Comparison of ENCODE assay signal across 8 mouse cellular contexts in genomic region chr15:99259730-99260252, GRCm38 (mm10). TPM values are rescaled to one million over a fixed set of nuclear protein-coding genes. Genes with fewer than 3 reads are reported as not detected.
A peak's percentile ranks its signal among the peaks of the same experiment; 100 is the strongest.
DNase-seq lines count a peak whose midpoint lies in the region; ATAC-seq and TF ChIP-seq lines count a peak whose summit lies in the region.

No protein-coding gene starts in this region.

- TF ChIP-seq CTCF in G1E (IDR thresholded peaks at IDR 0.05; ENCODE audit: low read depth, low read length): no peak

- peak overlapping the region; percentile 34 for H3K27ac ChIP-seq in forebrain, embryonic 15.5 days (replicated peaks)

- peak overlapping the region; percentile 37 for H3K4me2 ChIP-seq in forebrain, embryonic 15.5 days (replicated peaks)

- peaks cover 17% of the 10 kb centered on the region for H3K4me1 ChIP-seq in G1E (ENCODE audit: insufficient read depth, low read depth, low read length)
- peaks cover 8% of the 10 kb centered on the region for H3K4me1 ChIP-seq in forebrain, embryonic 15.5 days

- no peaks in the 10 kb centered on the region for H3K9me3 ChIP-seq in G1E (replicated peaks)
- no peaks in the 10 kb centered on the region for H3K9me3 ChIP-seq in forebrain, embryonic 15.5 days

- H3K27me3 ChIP-seq in G1E (ENCODE audit: insufficient read depth, low read length): no peaks in the 10 kb centered on the region
- H3K27me3 ChIP-seq in forebrain, embryonic 15.5 days: no peaks in the 10 kb centered on the region

- H3K36me3 ChIP-seq in G1E (replicated peaks): peaks cover 4% of the 10 kb centered on the region
- H3K36me3 ChIP-seq in forebrain, embryonic 15.5 days: no peaks in the 10 kb centered on the region

- H3K9ac ChIP-seq in forebrain, embryonic 15.5 days (replicated peaks): no peak overlapping the region

- peak; percentile 54 for DNase-seq in G1E (ENCODE audit: low spot score)
- peak; percentile 84 to 87 for DNase-seq in adrenal gland, postnatal 36 days
- peak; percentile 77 for DNase-seq in heart, postnatal 4 days
- peak; percentile 49 to 68 for DNase-seq in layer of hippocampus, postnatal 10 days (ENCODE audit: low spot score in 2 of 2)
- peak; percentile 72 to 79 for DNase-seq in right cerebral cortex, postnatal 10 days (ENCODE audit: low spot score in 2 of 2)
- DNase-seq in yolk sac, embryonic 10.5 days (ENCODE audit: low spot score): peak; percentile 90

- H3K4me3 ChIP-seq in G1E (ENCODE audit: low read depth, low read length): peak overlapping the region; percentile 49; the same call in 1 of the 2 replicates
- peak overlapping the region; percentile 8; the same call in 1 of the 2 replicates for H3K4me3 ChIP-seq in forebrain, embryonic 15.5 days

- WGBS in forebrain, embryonic 15.5 days: 4% methylated on average over 9 of the region's 10 CpGs

- ATAC-seq in G1E (ENCODE audit: extremely low read depth, insufficient number of reproducible peaks, low FRiP score, poor library complexity, severe bottlenecking): peak; percentile 84
- no peak; the same call in 1 of the 2 replicates for ATAC-seq in forebrain, embryonic 15.5 days (replicated peaks)
- peak; percentile 95 for ATAC-seq in megakaryocyte, adult 5-6 weeks (ENCODE audit: poor library complexity, severe bottlenecking)

RNA-seq across cellular contexts. Expression of gene Mcrs1, which starts 8.0 kb away (rescaled TPM):
- 29.8 and 39.4 TPM in 2 replicates for total RNA-seq in G1E (2014; fragmentation: Nextera tagmentation)
- 45.7 and 60.1 TPM in 2 replicates for total RNA-seq in G1E (2017)
- 75.9 and 83.4 TPM in 2 replicates for polyA plus RNA-seq in G1E (2012)
- total RNA-seq in adrenal gland, postnatal 36 days (2021): 10 to 100 TPM; 37.8 to 48.2 TPM
- polyA plus RNA-seq in forebrain, embryonic 15.5 days (2015; fragmentation: Nextera tagmentation; extraction: Ambion mirVana): 209 and 212 TPM in 2 replicates
- 10 to 100 TPM; 82.4 to 88.4 TPM for total RNA-seq in heart, postnatal 4 days (2021)
- 100 to 1,000 TPM in 1 of 2 experiments, 10 to 100 TPM in 1; 96.8 to 100 TPM for total RNA-seq in layer of hippocampus, postnatal 10 days (2021)
- 30.6 and 38.3 TPM in 2 replicates for total RNA-seq in megakaryocyte, adult 5-6 weeks (2015)
- total RNA-seq in megakaryocyte, adult 5-6 weeks (2017): 29.4 and 30.4 TPM in 2 replicates

RNA-seq across cellular contexts. Expression of gene Prpf40b, which starts 35.1 kb away (rescaled TPM):
- total RNA-seq in G1E (2014; fragmentation: Nextera tagmentation): 39.1 and 39.5 TPM in 2 replicates
- 10.1 and 13.1 TPM in 2 replicates for total RNA-seq in G1E (2017)
- polyA plus RNA-seq in G1E (2012): 47.2 and 53.8 TPM in 2 replicates
- 10 to 100 TPM; 38.0 to 49.6 TPM for total RNA-seq in adrenal gland, postnatal 36 days (2021)
- polyA plus RNA-seq in forebrain, embryonic 15.5 days (2015; fragmentation: Nextera tagmentation; extraction: Ambion mirVana): 111 and 115 TPM in 2 replicates
- total RNA-seq in heart, postnatal 4 days (2021): 10 to 100 TPM; 36.5 to 41.4 TPM
- total RNA-seq in layer of hippocampus, postnatal 10 days (2021): 100 to 1,000 TPM in 1 of 2 experiments, 10 to 100 TPM in 1; 85.8 to 105 TPM
- total RNA-seq in megakaryocyte, adult 5-6 weeks (2015): 0.27 and 0.89 TPM in 2 replicates
- 0.12 and 1.1 TPM in 2 replicates for total RNA-seq in megakaryocyte, adult 5-6 weeks (2017)

RNA-seq across cellular contexts. Expression of gene Kcnh3, which starts 35.1 kb away (rescaled TPM):
- not detected in 2 replicates for total RNA-seq in G1E (2014; fragmentation: Nextera tagmentation)
- 0.05 TPM in 1 of 2 replicates, not detected in the other for total RNA-seq in G1E (2017)
- not detected in 2 replicates for polyA plus RNA-seq in G1E (2012)
- total RNA-seq in adrenal gland, postnatal 36 days (2021): 1 to 10 TPM in 1 of 2 experiments, under 1 TPM in 1; 0.40 to 1.2 TPM
- polyA plus RNA-seq in forebrain, embryonic 15.5 days (2015; fragmentation: Nextera tagmentation; extraction: Ambion mirVana): 4.3 and 4.6 TPM in 2 replicates
- under 1 TPM; 0.41 to 0.54 TPM for total RNA-seq in heart, postnatal 4 days (2021)
- total RNA-seq in layer of hippocampus, postnatal 10 days (2021): 100 to 1,000 TPM in 1 of 2 experiments, 10 to 100 TPM in 1; 91.5 to 105 TPM
- total RNA-seq in megakaryocyte, adult 5-6 weeks (2015): not detected in 2 replicates
- total RNA-seq in megakaryocyte, adult 5-6 weeks (2017): not detected in 2 replicates

RNA-seq across cellular contexts. Expression of gene Fam186b, which starts 35.9 kb away (rescaled TPM):
- total RNA-seq in G1E (2014; fragmentation: Nextera tagmentation) (not detected in 2 replicates), G1E (2017) (0.12 TPM in 1 of 2 replicates, not detected in the other)
- polyA plus RNA-seq in G1E (2012): not detected in 2 replicates
- 1 to 10 TPM; 3.0 to 3.5 TPM for total RNA-seq in adrenal gland, postnatal 36 days (2021)
- 0.23 and 0.31 TPM in 2 replicates for polyA plus RNA-seq in forebrain, embryonic 15.5 days (2015; fragmentation: Nextera tagmentation; extraction: Ambion mirVana)
- under 1 TPM in 1 of 2 experiments, not detected in 1; 0.17 TPM for total RNA-seq in heart, postnatal 4 days (2021)
- total RNA-seq in layer of hippocampus, postnatal 10 days (2021): 1 to 10 TPM; 2.0 to 2.1 TPM
- not detected in 2 replicates for total RNA-seq in megakaryocyte, adult 5-6 weeks (2015)
- total RNA-seq in megakaryocyte, adult 5-6 weeks (2017): not detected in 2 replicates

Comparison
In these comparisons a context has a peak if more than half of its experiments do, and no peak if none do; other contexts are left out.
1. RNA of gene Prpf40b, which starts 35.1 kb away (total RNA-seq): 85.8 to 105 TPM in layer of hippocampus, postnatal 10 days, 38.0 to 49.6 TPM in adrenal gland, postnatal 36 days, 36.5 to 41.4 TPM in heart, postnatal 4 days and 10.1 to 39.5 TPM in G1E; 0.12 to 1.1 TPM in megakaryocyte, adult 5-6 weeks; every median in the first group is over 4 times any median in the second.
2. RNA of gene Kcnh3, which starts 35.1 kb away (total RNA-seq): 91.5 to 105 TPM in layer of hippocampus, postnatal 10 days; 0.40 to 1.2 TPM in adrenal gland, postnatal 36 days, 0.41 to 0.54 TPM in heart, postnatal 4 days, 0.05 TPM in G1E and not detected in megakaryocyte, adult 5-6 weeks; every median in the first group is over 10 times any median in the second.
3. Peak in every context shown above with its lines, with median percentiles within 50 percentile points of each other: DNase-seq.